Mouse (Mus musculus) testis, adult 2 months (tissue): ENCODE data around the gene Adgrb3. TPM values are rescaled to one million over a fixed set of nuclear protein-coding genes. Genes with fewer than 3 reads are reported as not detected.
"Not testable (repeated sequence)": the region's sequence is repeated elsewhere in the genome, so short reads cannot be mapped to it uniquely, and the experiment has no call there.

Experiments used
- H3K27ac ChIP-seq: fragments of 200-500 bp; 2 replicates; pipeline ENCODE4 v1.5.1; 2012; ENCODE audit warnings: low read depth, low read length; ENCODE audit not compliant: control insufficient read depth, insufficient read depth
- H3K27me3 ChIP-seq: fragments of 200-500 bp; 2 replicates; pipeline ENCODE4 v1.6.1; 2012; ENCODE audit warnings: mild to moderate bottlenecking, low read length, moderate library complexity; ENCODE audit not compliant: control insufficient read depth, insufficient read depth
- H3K36me3 ChIP-seq: fragments of 200-500 bp; 2 replicates; pipeline ENCODE4 v1.6.1; 2012; ENCODE audit warnings: mild to moderate bottlenecking, low read length; ENCODE audit not compliant: control insufficient read depth, insufficient read depth
- H3K4me1 ChIP-seq: fragments of 200-500 bp; 2 replicates; pipeline ENCODE4 v1.6.1; 2012; ENCODE audit warnings: low read length; ENCODE audit not compliant: control insufficient read depth, insufficient read depth
- H3K4me3 ChIP-seq: fragments of 200-500 bp; 2 replicates; pipeline ENCODE4 v1.5.1; 2012; ENCODE audit warnings: low read depth, mild to moderate bottlenecking, low read length, moderate library complexity, mixed read lengths; ENCODE audit not compliant: control insufficient read depth
- POLR2A ChIP-seq: fragments of 200-500 bp; IDR thresholded peaks from 2 replicates; pipeline ENCODE4 v1.6.1; 2012; ENCODE audit warnings: low read depth, mild to moderate bottlenecking, inconsistent platforms, low read length, moderate library complexity; ENCODE audit not compliant: control insufficient read depth
- polyA plus RNA-seq: library from polyadenylated mRNA; depleted of rRNA; stranded (reverse); fragments of >200 nt; gene quantifications from 2 replicates; pipeline ENCODE4 v1.2.3, GENCODE M21; 2012

Adgrb3 gene
- polyA plus RNA-seq, 1 experiment: 0.40 TPM

GRCm38 (mm10) chr1:25023156-25023555 lies 806.4 kb downstream of the Adgrb3 start:
- Histone ChIP-seq H3K27me3 (no peaks in the 10 kb centered on the region), H3K27ac (no peak overlapping the region), H3K4me1 (peaks cover 2% of the 10 kb centered on the region), H3K36me3 (no peaks in the 10 kb centered on the region), H3K4me3 (no peak overlapping the region)
- TF ChIP-seq POLR2A: no peak

DNA sequence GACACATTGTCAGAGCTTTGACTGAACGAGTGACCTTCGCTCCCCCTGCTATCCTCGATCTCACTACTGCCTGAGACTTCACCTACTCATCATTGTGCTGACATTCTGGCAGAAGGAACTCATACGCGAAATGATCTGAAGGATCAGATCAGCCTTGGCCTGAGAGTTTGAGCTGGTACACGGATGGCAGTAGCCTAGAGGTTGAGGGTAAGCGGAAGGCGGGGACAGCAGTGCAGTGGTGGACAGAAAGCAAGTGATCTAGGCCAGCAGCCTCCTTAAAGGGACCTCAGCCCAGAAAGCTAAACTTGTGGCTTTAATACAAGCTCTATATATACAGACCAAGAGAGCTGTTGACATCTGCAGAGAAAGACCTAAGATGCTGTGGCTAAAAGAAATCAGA lies 811.7 kb downstream of the Adgrb3 start:
- not testable (repeated sequence) for H3K4me3 ChIP-seq, H3K27me3 ChIP-seq, H3K27ac ChIP-seq, H3K4me1 ChIP-seq, H3K36me3 ChIP-seq
